Mouse (Mus musculus): Measurements from ENCODE around the gene Pex10.

Pex10 gene

DNA sequence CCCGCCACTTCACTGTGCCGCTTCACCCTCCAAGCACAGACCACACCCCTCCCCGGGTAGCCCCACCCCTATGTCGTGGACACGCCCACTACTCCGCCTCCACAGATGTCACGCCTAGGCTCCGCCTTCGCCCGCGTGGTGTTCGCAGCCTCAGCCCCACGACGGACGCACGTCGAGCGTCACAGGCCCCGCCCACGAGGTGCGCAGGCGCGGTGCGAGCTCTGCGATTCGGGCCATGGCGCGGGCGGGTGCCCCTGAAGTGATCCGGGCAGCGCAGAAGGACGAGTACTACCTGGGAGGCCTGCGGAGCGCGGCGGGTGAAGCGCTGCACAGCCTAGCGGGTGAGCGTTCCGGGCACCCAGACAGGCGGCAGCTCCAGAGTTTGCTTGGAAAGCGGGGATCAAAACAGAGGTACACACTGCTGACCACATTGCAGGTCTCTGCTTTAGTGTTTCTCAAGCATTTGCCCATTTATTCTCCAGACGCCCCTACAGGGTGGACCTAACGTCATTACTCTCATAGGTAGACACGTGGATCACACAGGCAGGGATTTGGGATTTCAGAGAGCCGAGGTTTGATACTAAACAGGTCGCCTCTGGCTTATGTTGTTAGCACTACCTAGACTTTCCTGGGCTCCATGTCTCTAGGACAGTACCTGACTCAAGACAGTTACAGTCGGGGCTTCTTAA is at the start of gene Pex10:
Pex10 (plus strand) TSS at position 183 of the 689 bp plus-strand sequence.
- peak; percentile 99 for DNase-seq (ENCODE audit: low read depth)

DNA sequence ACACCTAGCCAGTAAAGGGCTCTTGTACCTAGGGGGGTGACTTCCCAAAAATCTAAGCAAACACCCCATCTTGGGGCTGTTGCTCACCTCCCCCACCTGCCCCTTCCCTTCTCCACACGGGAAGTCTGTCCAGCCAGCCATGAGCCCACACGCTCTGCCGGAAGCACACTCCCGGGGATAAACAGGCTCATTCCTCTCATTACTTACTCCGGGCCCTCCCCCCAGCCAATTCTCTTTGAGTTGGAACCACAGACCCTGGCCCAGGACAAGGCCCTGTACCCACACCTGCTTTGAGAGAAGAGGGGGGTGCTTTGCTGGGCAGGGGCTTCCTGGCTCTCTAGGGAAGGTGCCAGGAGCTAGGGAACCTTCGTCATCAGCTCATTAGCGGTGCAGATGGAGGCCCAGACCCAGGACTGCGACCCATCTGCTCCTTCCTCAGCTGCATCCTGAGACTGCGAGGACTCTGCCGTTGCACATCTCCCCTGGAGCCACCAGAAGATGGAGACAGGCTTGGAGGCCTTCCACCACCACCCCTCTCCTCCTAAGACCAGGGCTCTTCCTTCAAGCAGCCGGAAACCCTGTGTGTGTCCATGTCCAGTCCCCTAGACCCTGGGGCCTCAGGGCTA is 49.5 kb upstream of the Pex10 start:
- DNase-seq (ENCODE audit: low read depth) = no peak

- no peak for DNase-seq (ENCODE audit: low read depth)
Measured at GRCm38 (mm10) chr4:155018066-155018465, 48.8 kb upstream of the Pex10 start.

DNA sequence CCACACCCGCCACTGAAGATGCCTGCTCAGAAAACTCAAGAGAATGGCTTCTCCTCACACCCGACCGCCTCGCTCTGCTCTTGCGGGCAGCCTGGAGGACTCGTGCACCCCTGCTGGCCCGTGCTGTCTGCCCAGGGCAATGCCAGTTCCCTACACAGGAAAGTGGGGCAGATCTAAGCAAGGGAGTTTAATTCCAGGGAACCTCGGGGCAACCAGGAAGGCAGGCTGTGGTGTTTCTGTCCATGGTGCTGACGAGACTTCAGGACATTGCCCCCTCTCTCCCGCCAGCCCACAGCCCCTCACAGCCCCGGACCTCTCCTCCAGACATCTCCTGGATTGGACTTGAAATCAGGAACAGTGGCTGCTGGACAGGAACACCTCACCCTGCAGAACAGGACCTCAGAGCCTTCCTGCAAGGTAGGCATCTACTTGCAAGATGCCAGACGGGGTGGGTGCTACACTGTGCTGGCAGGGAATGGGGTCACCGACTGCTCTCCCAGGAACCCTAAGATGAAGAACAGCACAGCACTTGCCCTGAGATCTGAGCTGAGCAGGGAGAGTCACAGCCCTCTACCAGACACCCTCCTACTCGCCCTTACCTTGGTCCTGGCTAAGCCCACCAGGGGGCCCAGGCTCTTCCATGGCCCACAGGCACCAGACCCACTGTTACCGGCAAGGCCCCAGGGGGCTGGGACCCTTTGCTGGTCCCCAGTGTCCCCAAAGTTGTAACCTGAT is 48.0 kb upstream of the Pex10 start:
- peak; percentile 30 for DNase-seq (ENCODE audit: low read depth)

DNA sequence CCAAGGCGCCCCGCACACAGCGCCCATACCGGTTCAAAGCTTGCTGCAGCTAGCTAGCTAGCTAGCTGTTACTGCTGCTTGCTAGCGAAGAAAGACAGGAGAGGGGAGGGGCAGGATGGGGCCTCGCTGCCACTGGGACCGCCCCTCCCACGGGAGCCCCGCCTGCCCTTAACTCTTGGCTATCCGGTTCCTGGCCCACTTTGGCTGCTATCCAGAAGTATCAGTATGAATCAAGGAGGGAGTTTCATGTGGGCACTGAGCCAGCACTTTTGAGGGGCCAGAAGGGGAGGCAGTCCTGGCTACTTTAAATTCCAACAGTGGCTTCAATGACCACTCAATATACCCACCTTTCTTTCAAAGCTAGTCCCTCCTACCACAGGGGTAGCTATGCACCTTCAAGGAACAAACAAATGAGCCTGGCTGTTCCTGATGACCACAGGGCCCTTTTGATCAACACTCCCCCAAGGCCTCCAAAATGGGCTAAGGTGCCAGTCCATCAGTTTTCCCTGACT is 47.4 kb upstream of the Pex10 start:
- peak; percentile 45 for DNase-seq (ENCODE audit: low read depth)

- DNase-seq (ENCODE audit: low read depth) = no peak
Measured at GRCm38 (mm10) chr4:155020141-155020540, 46.7 kb upstream of the Pex10 start.

DNA sequence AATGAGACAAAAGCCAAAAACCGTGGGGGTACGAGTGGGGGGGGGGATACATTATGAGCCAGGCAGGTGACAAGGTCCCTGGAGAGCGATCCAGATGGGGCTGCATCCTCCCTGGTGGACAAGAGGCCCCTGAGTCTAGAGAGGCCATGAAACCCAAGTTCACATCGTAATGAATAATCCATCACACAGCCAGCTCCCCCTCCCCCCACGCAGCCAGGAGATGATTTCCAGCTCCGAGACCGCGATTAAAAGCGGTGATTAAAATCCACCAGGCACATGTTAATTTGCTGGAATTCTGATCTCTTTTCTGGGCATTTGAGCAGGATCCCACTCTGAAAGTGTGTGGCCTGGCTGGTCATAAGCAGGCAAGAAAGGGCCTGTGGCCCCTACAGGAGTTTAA is 46.0 kb upstream of the Pex10 start:
- DNase-seq (ENCODE audit: low read depth) = no peak

DNA sequence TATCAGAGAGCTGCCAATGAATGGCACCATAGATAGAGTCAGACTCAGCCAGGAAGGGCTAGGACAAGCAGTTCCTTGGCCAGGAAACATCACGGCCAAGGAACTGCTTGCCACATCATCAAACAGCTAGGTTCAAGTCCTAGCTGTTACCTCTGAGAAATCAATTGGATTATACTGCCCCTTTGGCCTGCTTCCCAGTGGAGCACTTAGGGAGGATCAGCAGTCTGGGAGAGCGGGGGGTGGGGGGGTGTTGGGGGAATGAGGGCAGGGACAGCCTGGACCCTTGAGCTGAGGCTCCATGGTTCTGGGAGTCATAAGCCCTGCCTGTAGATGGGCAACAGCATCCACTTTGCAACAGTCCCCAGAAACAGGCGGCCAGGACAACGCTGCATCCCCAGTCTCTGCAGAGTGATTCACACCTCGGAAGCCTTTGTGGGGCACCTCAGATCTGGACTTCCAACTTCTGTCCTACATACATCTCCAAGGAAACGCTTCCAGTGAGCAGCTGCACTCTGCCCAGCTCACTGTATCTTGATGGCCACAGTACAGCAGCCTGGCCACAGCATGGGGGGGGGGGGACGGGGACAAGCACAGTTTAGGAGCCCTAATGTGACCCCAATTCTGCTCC is 44.5 kb upstream of the Pex10 start:
- no peak for DNase-seq (ENCODE audit: low read depth)

DNA sequence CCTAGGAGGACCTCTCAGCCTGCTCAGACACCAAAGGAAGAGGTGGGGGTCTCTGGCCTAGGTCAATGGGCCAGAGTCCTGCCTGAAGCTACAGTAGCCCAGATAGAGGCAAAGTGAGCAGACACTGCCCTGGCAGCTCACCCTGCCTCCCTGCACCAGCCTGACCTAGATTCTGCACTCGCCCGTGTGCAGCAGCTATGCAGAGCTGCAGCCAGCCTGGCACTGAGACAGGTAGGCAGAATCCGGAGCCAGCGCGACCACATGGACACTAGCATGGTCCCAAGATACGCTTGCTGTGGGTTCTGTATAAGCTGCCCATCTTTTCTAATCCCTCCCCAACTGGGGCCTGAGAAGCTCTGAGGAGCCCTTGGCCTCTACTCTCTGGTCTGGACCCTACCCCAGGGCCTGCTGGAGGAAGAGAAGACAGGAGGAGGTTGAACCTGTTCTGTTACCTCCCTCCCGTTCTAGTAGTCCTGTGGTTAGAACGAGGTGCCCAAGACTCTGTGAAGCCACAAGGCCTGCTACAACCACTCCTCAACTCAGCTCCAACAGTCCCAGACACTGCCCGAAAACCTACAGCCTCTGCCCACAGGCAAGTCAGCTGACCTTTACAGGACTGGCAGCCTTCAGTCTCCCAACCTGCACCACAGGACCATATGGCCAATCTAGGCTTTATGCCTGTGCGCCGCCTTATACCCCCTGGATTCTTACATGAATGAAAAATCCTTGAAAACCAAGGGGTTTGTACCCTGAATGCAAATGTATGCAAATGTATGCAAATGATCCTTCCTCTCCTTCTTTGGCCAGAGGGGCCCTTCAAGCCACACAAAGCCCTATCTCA is 42.4 kb upstream of the Pex10 start:
- no peak for DNase-seq (ENCODE audit: low read depth)

- no peak for DNase-seq (ENCODE audit: low read depth)
Measured at GRCm38 (mm10) chr4:155033115-155033514, 33.7 kb upstream of the Pex10 start.

- DNase-seq (ENCODE audit: low read depth) = no peak
Measured at GRCm38 (mm10) chr4:155034202-155034601, 32.6 kb upstream of the Pex10 start.

DNA sequence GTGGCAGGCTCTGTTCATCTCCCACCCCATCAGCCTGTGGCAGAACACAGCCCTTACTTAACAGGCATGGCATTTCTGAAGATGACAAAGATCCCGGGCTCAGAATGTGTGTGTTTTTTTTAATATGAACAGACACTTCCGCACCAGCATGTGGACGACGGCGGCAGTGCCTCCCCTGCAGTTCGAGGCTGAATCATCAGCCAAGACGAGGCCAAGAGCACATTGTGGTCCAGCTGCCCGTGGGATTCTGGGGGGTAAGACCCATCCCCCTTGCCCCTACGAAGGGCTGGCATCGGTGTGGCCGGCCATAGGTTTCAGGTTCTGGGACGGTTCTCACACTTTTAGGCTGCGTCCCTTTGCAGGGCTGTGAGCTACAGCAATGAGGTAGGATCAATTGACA is 32.0 kb upstream of the Pex10 start:
- no peak for DNase-seq (ENCODE audit: low read depth)

DNA sequence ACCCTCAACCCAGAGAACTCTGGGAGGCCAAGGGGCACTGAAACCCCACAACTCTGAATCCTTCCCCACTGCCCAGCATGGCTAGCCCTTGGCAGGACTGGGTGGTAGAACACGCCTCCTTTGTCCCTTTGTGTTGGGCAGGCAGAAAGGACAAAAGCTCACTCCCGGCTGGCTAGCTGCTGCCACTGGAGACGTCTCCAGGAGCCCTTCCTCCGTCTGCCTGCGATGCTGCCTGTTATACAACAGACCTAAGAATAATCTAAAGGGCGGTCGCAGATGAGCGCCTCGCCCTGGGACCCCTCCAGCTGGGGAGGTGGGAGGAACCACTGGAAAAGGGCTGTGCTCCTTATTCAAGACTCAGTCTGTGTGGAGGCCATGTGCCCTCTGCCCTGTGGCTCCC is 26.6 kb upstream of the Pex10 start:
- no peak for DNase-seq (ENCODE audit: low read depth)

DNA sequence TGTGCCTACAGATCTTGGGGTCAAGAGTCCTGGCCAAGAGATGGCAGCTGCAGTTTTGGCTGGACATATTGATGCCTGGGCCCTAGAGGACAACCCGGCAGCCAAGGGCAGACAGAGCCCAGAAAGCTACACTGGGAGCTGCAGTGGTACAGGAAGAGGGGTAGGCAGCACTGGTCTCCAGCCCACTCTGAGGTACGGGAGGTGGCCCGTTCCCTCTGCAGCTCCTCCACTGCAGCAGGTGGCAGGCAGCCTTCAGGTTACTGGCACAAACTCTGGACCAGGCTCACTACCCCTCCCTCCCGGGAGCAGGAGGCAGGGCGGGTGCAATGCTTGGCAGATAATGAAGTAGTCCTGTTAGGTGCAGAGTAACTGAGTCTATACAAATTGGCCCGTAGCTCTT is 26.1 kb upstream of the Pex10 start:
- no peak for DNase-seq (ENCODE audit: low read depth)

- no peak for DNase-seq (ENCODE audit: low read depth)
Measured at GRCm38 (mm10) chr4:155042606-155043288, 24.1 kb upstream of the Pex10 start.

GRCm38 (mm10) chr4:155043289-155043625 is 23.6 kb upstream of the Pex10 start:
- DNase-seq (ENCODE audit: low read depth) = no peak

DNA sequence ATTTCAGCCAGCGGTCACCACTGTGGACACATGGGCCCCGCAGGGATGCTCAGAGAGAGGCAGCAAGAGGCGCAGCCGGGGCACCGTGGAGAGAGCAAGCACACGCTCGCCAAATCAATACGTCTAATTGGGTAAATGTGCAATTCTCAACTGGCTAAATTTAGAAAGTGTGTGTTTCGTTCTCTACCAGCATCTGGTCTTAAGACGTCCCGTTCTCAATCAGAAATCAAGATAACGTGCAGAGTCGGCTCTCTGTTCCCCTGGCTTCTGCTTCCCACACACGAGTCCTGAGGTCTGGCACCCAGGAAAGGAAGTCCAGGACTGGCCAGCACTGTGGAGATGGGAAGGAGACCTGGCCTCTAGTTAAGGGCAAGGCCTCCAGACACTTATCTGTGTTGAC is 20.2 kb upstream of the Pex10 start:
- DNase-seq (ENCODE audit: low read depth) = no peak

- peak; percentile 88 for DNase-seq (ENCODE audit: low read depth)
Measured at GRCm38 (mm10) chr4:155050116-155050515, 16.7 kb upstream of the Pex10 start.

- DNase-seq (ENCODE audit: low read depth) = no peak
Measured at GRCm38 (mm10) chr4:155056724-155057123, 10.1 kb upstream of the Pex10 start, which contains the start of gene Plch2. TSS of gene Plch2 (minus strand) at chr4:155056784.

- DNase-seq (ENCODE audit: low read depth) = no peak
Measured at GRCm38 (mm10) chr4:155058325-155058724, 8.5 kb upstream of the Pex10 start.

GRCm38 (mm10) chr4:155063895-155064294 is 2.9 kb upstream of the Pex10 start:
- no peak for DNase-seq (ENCODE audit: low read depth)
